Mouse (Mus musculus) layer of hippocampus, adult 8-10 months (tissue): Measurements from ENCODE around the gene Olfr1382. TPM values are rescaled to one million over a fixed set of nuclear protein-coding genes. Genes with fewer than 3 reads are reported as not detected.
"Not testable (repeated sequence)": the region's sequence is repeated elsewhere in the genome, so short reads cannot be mapped to it uniquely, and the experiment has no call there.

Experiments used
- DNase-seq, 2 experiments: peaks; one replicate each; pipeline ENCODE4 v3.0.0; 2022; ENCODE audit warnings: low spot score in 2 of 2
- total RNA-seq, 4 experiments: library from RNA; stranded (reverse); gene quantifications; 2 replicates each; pipeline ENCODE4 v1.2.4; 2022

The Olfr1382 gene
- total RNA-seq: not detected

- DNase-seq: no peak
These were observed at the start of gene Olfr1382 for GRCm38 (mm10) chr11:49527947-49528346. Olfr1382 (plus strand) TSS chr11:49528247.

- DNase-seq: no peak
These were observed 42.1 kb upstream of the Olfr1382 start for GRCm38 (mm10) chr11:49485973-49486372.

- DNase-seq: not testable (repeated sequence)
These were observed 39.3 kb upstream of the Olfr1382 start, which contains the start of gene Olfr1385 for GRCm38 (mm10) chr11:49488770-49489169. Olfr1385 (plus strand) TSS chr11:49489070.

GRCm38 (mm10) chr11:49518086-49518485 is 10.0 kb upstream of the Olfr1382 start:
- DNase-seq: no peak

GRCm38 (mm10) chr11:49519348-49519747 is 8.7 kb upstream of the Olfr1382 start, which contains the start of gene Olfr1383:
Olfr1383 (plus strand) TSS chr11:49519648.
- no peak for DNase-seq

- no peak for DNase-seq
These were observed 4.7 kb downstream of the Olfr1382 start for GRCm38 (mm10) chr11:49532761-49533160.

GRCm38 (mm10) chr11:49536631-49537030 is 8.6 kb downstream of the Olfr1382 start:
- peak; percentile 8 to 28 for DNase-seq

- DNase-seq: not testable (repeated sequence)
These were observed 15.1 kb downstream of the Olfr1382 start, which contains the start of gene Olfr1381 for GRCm38 (mm10) chr11:49543149-49543548. Olfr1381 (plus strand) TSS chr11:49543449.

- not testable (repeated sequence) for DNase-seq
These were observed 26.0 kb downstream of the Olfr1382 start for GRCm38 (mm10) chr11:49554033-49554432.

- DNase-seq: not testable (repeated sequence)
These were observed 28.5 kb downstream of the Olfr1382 start, which contains the start of gene Olfr1380 for GRCm38 (mm10) chr11:49556578-49556977. Olfr1380 (plus strand) TSS chr11:49556878.

GRCm38 (mm10) chr11:49575054-49575453 is 47.0 kb downstream of the Olfr1382 start:
- DNase-seq: not testable (repeated sequence)

- not testable (repeated sequence) for DNase-seq
These were observed 52.4 kb downstream of the Olfr1382 start for GRCm38 (mm10) chr11:49580452-49580851.

Other genes with a start within 250 kb of the Olfr1382 start
- gene Olfr1393, start 249.9 kb upstream of the Olfr1382 start, total RNA-seq: not detected
- not detected for gene Olfr1392, start 243.0 kb upstream of the Olfr1382 start, total RNA-seq
- not detected for gene Olfr10, start 223.5 kb upstream of the Olfr1382 start, total RNA-seq
- gene Olfr1391, start 205.5 kb upstream of the Olfr1382 start, total RNA-seq: not detected
- not detected for gene Olfr1390, start 193.1 kb upstream of the Olfr1382 start, total RNA-seq
- gene Olfr1389, start 105.2 kb upstream of the Olfr1382 start, total RNA-seq: not detected
- under 1 TPM; 0.25 to 0.41 (median 0.31) TPM for gene Olfr1388, start 91.6 kb upstream of the Olfr1382 start, total RNA-seq
- not detected for gene Olfr1387, start 72.9 kb upstream of the Olfr1382 start, total RNA-seq
- not detected for gene Olfr1386, start 63.2 kb upstream of the Olfr1382 start, total RNA-seq
- gene Olfr1385, start 39.2 kb upstream of the Olfr1382 start, total RNA-seq: under 1 TPM in 2 of 4 experiments, not detected in 2; 0.11 to 0.18 TPM
- not detected for gene Olfr1384, start 21.5 kb upstream of the Olfr1382 start, total RNA-seq
- gene Olfr1383, start 8.6 kb upstream of the Olfr1382 start, total RNA-seq: 1 to 10 TPM in 1 of 4 experiments, under 1 TPM in 1, not detected in 2; 0.56 to 1.2 TPM
- gene Olfr1381, start 15.2 kb downstream of the Olfr1382 start, total RNA-seq: not detected
- gene Olfr1380, start 28.6 kb downstream of the Olfr1382 start, total RNA-seq: not detected
- gene Flt4, start 81.0 kb downstream of the Olfr1382 start, total RNA-seq: 1 to 10 TPM; 1.9 to 2.8 (median 2.3) TPM
- gene Scgb3a1, start 135.4 kb downstream of the Olfr1382 start, total RNA-seq: not detected
- gene Cnot6, start 184.5 kb downstream of the Olfr1382 start, total RNA-seq: 10 to 100 TPM; 39.8 to 53.9 (median 46.8) TPM